Mouse (Mus musculus) inflammation-experienced regulatory T-cells, adult 6 months (primary cell): Measurements from ENCODE around the gene Golm1. TPM values are rescaled to one million over a fixed set of nuclear protein-coding genes. Genes with fewer than 3 reads are reported as not detected.
"Not testable (repeated sequence)": the region's sequence is repeated elsewhere in the genome, so short reads cannot be mapped to it uniquely, and the experiment has no call there.

Source experiments
- ATAC-seq: one replicate; pipeline ENCODE4 v1.8.0; 2017
- polyA plus RNA-seq, 3 experiments: library from polyadenylated mRNA; unstranded; fragments of 100-300 nt; shearing (Covaris generic); gene quantifications; one replicate each; pipeline ENCODE4 v1.2.1; 2017

The Golm1 gene
- polyA plus RNA-seq, 3 experiments from 2014 or later: 40.8 to 58.9 (median 47.8) TPM

GRCm38 (mm10) chr13:59645491-59645890 is 30.1 kb downstream of the Golm1 start:
- ATAC-seq: no peak

GRCm38 (mm10) chr13:59642818-59643217 is 32.8 kb downstream of the Golm1 start:
- no peak for ATAC-seq

- ATAC-seq: no peak
These were observed 35.5 kb downstream of the Golm1 start for GRCm38 (mm10) chr13:59640178-59640440.

- no peak for ATAC-seq
These were observed 36.0 kb downstream of the Golm1 start for GRCm38 (mm10) chr13:59639368-59640177.

- no peak for ATAC-seq
These were observed 37.8 kb downstream of the Golm1 start for GRCm38 (mm10) chr13:59637800-59638199.

GRCm38 (mm10) chr13:59634637-59635036 is 41.0 kb downstream of the Golm1 start:
- no peak for ATAC-seq

GRCm38 (mm10) chr13:59626739-59627138 is 48.9 kb downstream of the Golm1 start:
- no peak for ATAC-seq

- ATAC-seq: no peak
These were observed 50.7 kb downstream of the Golm1 start for GRCm38 (mm10) chr13:59624903-59625302.

GRCm38 (mm10) chr13:59624389-59624788 is 51.2 kb downstream of the Golm1 start:
- no peak for ATAC-seq

- no peak for ATAC-seq
These were observed 53.7 kb downstream of the Golm1 start for GRCm38 (mm10) chr13:59621643-59622489.

GRCm38 (mm10) chr13:59618463-59618862 is 57.1 kb downstream of the Golm1 start:
- no peak for ATAC-seq

- ATAC-seq: no peak
These were observed 60.1 kb downstream of the Golm1 start for GRCm38 (mm10) chr13:59615554-59615953.

GRCm38 (mm10) chr13:59615152-59615551 is 60.5 kb downstream of the Golm1 start:
- ATAC-seq: no peak

GRCm38 (mm10) chr13:59613868-59614267 is 61.7 kb downstream of the Golm1 start:
- no peak for ATAC-seq

- ATAC-seq: no peak
These were observed 65.2 kb downstream of the Golm1 start for GRCm38 (mm10) chr13:59610437-59610836.

GRCm38 (mm10) chr13:59609885-59610284 is 65.7 kb downstream of the Golm1 start:
- ATAC-seq: no peak

- ATAC-seq: no peak
These were observed 70.2 kb downstream of the Golm1 start for GRCm38 (mm10) chr13:59605221-59605922.

GRCm38 (mm10) chr13:59604511-59604910 is 71.1 kb downstream of the Golm1 start:
- no peak for ATAC-seq

GRCm38 (mm10) chr13:59603096-59603495 is 72.5 kb downstream of the Golm1 start:
- no peak for ATAC-seq

- no peak for ATAC-seq
These were observed 83.0 kb downstream of the Golm1 start for GRCm38 (mm10) chr13:59592630-59593029.

GRCm38 (mm10) chr13:59592058-59592457 is 83.6 kb downstream of the Golm1 start:
- ATAC-seq: not testable (repeated sequence)

GRCm38 (mm10) chr13:59590691-59591090 is 84.9 kb downstream of the Golm1 start:
- ATAC-seq: no peak

- no peak for ATAC-seq
These were observed 85.9 kb downstream of the Golm1 start for GRCm38 (mm10) chr13:59589672-59590071.
